Mouse (Mus musculus): ENCODE results near the gene Fhit.

Gene Fhit

DNA sequence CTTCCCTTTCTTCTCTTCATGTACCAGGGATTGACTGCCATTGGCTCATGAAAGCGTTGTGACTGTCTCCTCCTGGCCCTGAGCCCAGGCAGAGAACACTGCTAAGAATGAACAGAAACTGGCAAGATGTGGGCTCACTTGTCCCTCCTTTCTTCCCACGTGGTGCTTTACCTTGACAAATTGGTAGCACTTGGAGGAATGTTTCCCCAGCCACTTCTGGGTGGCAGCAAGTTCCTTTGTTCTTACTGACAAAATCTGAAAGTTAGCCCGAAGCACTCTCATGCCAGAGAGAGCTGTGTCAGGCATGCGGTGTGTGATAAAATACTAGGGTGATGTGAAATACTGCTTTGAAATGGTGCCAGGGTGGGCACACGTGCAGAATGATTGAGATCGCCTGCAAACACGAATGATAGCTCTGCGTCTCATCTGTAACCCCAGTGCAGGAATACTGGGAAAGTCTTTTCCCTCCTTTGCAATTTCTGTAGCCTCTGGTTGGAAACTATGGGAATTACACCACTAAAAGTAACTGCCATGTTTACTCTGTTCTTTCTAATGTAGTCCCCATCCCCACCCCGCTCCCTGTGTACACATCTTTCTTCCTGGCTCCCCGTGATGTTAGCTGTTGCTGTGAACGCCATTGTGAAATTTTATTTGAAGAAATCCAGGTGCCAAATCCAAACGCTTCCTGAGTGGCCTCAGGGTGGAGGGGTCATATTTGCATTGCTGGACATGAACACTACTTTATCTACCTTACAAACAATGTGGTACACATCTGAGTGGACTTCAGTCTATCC, 1555.1 kb downstream of the Fhit start:
- DNase-seq (ENCODE audit: low read depth, low spot score) = no peak

DNA sequence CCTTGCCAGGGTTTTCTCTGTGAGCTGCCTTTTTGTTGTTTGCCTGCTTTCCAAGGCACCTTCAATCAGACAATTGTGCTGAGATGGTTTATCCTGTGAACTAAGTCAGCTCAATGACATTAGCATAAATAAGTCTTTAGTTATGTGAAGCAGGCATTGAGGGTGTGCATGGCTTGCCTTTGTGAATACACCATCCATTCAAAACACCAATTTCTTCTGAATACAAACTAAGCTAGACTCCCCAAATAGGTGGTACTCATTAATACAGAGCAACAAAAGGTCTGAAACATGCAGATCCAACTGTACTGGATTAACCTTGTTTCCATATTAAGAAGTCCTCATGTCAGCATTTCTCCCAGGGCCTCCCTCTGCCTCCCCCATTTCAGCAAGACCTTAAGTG, 1561.6 kb downstream of the Fhit start:
- DNase-seq (ENCODE audit: low read depth, low spot score) = no peak

DNA sequence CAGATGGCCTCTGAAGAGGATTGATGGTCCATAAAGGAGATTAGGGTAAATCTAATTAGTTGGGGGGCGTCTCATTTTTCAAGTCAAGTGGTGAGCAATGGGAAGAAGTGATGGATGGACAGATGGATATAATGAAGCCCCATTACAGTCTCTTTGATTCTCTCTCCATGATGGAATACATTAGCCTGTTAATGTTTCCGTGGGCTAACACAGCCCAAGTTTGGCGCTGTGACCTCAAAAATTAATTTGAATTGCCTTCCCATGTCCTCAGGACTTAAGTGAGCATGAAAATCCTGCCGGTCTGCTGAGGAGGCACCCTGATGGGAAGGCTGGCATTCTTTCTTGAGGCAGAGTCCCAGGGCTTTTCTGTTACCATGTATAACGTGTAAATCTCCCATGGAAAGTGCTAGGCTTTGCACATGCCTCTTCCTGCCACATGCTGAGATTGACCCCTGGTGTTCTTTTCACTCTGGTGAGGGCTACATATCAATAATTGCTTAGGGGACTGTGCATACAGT, 1564.3 kb downstream of the Fhit start:
- no peak for DNase-seq (ENCODE audit: low read depth, low spot score)

DNA sequence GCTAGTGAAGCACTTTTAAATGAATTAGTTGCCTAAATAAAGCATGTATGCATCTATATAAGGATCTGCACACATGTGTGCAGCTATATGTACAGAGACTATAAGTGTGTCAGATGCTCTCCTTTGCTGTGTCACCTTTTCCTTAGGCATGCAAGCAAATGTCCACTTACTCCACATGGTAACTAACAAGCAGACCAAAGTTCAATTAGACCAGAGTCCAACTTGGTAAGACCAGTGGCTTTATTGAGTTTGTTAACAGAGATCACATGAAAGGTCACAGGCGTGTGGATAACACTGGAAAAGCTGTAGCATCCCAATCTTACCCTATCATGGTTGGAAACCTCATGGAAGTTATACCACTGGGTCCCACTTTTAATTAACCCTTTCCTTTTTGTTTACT, 1572.7 kb downstream of the Fhit start:
- DNase-seq (ENCODE audit: low read depth, low spot score) = no peak

DNA sequence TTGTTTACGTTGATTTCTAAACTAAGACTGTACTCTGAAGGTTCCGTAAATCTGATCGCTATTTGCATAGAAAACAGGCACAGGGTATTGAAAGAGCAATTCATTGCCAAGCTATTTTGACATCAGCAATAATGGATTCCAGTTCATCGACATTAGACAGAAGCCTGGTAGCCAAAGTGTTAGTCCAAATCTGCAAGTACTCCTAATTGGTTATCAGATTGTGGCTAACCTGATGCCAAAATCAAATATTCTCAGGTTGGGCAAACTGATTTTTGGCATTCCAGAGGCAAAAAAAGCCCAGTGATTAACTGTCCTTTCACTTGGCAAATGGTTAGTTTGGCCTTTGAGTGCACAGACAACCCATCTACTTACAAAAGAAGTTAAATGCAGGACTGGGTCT, 1573.9 kb downstream of the Fhit start:
- DNase-seq (ENCODE audit: low read depth, low spot score) = no peak

DNA sequence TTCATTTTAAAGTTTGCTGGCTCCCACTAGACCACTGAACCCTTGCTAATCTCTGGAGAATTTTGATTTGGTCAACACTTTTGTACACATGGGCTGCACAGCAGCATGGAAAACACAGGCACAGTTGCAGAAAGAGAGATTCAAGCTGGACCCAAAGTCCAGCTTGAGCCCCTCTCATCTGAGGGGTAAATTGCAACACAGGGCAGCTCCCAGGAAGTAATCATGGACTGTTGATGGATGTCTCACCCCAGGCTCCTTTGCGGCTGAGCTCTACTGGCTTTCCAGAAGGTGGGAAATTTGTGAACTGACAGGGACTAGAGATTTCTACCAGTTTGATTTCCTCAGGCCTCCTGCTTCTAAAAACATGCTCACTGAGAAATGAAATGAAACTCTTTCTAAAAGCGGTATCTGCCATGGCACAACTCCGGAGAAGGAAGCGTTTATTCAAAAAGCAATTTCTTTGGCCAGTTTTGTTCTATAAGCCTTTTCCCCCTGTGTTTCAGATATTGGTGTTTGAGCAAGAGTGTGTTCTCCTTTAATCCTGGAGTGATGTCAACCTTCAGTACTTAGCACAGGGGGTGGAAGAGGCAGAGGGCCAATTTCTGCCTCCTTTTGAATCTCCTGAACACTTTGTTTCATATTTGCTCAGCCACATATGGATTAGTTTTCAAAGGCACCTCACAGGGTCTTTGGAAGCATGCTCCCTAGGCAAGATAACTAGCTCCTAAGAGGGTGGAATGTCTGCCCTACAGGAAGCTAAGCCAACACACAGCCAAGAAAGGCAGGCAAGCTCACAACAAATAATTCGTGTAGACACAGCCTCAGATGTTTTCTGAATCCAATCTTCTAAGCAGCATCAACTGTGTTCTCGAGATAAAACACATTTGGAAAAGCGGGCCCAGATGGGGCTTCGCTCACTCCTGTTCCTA, 1578.3 kb downstream of the Fhit start:
- DNase-seq (ENCODE audit: low read depth, low spot score) = no peak

DNA sequence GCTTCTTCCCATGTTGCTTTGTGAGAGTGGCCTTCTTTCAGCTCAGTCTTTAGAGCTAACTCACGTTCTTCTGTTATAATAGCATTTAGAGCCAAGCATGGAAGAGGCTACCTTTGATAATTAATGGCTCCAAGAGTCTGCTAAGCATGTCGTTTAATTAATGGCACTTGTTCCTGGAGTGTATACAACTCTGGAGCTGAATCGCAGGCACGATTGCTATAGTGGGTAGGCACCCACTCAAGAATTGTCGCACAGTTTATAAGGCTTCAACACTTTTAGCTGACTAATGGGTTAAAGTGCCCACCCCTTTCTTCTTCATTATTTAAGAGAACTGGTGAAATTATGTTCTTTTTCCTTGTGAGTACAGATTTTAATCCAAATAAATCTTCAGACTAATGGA, 1605.5 kb downstream of the Fhit start:
- DNase-seq (ENCODE audit: low read depth, low spot score) = no peak

DNA sequence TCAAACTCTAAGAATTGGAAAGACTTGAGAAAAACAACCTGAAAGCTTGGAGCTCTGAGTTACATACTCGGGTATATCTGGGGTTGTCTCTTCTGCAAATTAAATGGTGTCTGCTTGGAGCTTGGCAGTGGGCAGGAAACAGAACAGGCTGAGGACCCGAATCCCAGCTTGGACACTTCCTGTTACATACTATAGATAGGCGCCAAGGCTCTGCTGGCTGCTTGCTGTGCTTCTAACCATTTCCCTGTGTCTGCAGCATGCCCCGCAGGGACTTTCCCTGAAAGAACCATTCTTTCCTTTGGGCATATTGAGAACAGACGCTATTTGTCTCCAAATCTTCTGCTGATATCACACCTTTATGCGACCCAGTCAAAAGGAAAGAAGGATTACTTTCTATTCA, 1606.0 kb downstream of the Fhit start:
- no peak for DNase-seq (ENCODE audit: low read depth, low spot score)

DNA sequence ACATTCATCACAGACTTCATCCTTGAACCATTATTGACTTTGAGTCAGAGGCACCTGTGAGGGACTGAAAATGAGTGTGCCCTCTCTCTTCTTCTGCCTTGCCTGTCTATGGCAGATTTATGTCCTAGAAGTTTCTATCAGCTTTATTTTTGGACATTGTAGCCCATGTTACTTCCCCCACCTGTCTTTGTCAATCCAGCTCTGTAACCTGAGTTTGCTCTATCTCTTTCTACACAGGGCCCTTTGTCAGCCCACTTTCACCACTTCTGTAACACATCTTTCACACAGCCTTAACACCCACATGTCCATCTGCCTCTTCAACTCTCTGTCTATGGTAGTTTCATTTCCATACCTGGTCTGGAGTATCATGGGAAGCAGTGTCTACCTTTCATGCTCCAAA, 1609.7 kb downstream of the Fhit start:
- DNase-seq (ENCODE audit: low read depth, low spot score) = no peak

DNA sequence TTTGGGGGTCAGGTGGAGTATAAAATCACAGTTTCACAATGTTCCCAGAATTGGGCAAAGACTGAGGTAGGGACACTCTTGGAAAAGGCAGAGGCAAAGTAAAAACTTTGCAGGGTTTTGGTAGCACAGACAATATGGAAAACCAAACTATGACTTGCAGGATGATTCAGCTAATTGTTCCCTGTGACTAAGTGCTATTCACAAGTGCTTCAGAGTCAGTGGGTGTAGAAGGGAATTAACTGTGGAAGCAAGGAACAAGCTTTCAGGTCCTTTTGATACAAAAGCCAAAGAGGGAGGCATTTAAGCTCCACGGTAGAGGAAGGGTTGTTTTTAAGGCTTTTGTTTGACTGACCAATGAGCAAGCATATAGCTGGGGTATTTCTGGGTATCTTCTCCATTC, 1613.9 kb downstream of the Fhit start:
- no peak for DNase-seq (ENCODE audit: low read depth, low spot score)

DNA sequence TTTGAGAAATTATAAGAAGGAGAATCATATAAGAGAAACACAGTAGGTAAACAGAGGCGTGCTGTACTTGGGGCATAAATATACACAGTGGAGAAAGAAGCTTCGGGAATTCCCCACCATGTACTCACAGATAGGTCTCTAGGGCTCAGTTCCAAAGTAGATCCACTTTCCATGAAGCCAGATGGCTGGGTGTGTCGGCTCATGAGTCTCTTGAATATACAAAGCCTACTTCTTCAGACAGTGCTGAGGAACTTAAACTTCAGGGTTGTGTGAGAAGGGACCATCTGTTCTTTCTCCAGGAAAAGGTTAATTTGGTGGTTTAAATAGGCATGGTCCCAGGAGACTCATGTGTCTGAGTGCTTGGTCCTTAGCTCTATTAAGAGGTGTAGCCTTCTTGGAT, 1617.5 kb downstream of the Fhit start:
- no peak for DNase-seq (ENCODE audit: low read depth, low spot score)

DNA sequence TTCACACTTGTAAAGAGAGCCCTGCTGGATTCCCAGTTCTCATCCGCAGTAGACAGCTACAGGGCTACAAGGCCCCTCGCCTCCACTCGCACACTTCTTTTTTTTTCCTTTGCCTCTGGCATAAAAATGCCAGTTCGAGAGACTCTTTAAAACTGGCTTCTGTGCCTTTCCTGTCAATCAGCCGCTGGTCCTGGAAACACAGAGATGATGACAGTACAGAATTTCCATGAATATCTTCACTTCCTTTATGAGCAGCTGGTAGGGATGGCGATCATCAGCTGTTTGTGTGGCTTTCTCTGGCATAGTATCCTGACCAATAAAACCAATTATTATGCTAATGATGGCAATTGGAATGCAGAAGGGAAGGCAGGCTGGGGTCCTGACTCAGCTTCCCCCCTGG, 1626.3 kb downstream of the Fhit start:
- no peak for DNase-seq (ENCODE audit: low read depth, low spot score)

DNA sequence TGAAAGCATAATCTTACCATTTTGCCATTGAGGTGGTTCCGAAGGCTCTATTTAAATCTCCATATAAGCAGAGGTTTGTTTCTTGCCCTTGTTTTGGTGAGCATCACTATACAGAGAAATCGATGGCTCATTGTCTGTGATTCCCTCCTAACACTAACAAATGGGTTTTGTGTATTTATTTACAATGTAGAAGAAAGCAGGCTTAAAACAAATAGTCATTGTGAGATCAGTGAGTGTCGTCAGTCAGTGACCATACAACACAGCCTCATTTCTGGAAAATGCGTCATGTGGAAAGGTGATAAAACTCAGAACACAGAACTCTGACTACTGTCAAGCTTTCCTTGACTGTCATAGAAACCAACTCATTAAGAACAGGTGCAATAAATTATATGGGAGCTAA, 1632.6 kb downstream of the Fhit start:
- no peak for DNase-seq (ENCODE audit: low read depth, low spot score)

DNA sequence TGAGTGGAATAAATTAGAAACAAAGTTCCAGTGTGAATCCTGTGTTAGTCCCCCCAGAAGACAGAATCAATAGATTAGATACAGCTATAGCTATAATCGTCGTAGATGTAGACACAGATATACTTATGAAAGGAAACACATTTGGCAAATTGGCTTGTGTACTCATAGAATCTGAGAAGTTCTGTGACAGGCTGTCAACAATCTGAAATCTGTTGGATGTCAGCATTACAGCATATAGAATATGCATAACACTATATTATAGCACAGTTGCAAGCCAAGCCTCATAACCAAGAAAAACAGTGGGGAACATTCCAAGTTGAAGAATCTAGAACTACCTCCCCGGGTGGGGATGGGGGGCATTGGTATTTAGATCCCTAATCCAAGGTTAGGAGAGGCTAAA, 1635.7 kb downstream of the Fhit start:
- no peak for DNase-seq (ENCODE audit: low read depth, low spot score)

DNA sequence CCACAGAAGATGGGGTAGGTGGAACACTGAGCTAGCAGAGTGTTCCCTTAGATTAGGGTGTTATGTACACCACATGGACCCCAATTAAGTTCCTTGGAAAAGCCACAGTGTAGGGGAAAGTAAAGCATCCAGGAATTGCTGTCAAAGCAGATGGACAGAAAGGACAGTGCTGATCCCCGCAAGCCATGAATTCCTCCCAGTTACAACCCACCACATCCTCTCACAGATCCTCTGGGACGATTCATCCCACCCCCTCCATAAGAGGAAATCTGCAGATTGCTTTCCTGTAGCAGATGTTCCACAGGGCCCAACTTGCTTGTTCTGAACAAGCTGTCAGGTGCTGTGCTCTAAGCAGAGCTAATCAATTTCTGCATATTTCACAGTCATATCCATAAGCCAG, 1644.2 kb downstream of the Fhit start:
- DNase-seq (ENCODE audit: low read depth, low spot score) = no peak

DNA sequence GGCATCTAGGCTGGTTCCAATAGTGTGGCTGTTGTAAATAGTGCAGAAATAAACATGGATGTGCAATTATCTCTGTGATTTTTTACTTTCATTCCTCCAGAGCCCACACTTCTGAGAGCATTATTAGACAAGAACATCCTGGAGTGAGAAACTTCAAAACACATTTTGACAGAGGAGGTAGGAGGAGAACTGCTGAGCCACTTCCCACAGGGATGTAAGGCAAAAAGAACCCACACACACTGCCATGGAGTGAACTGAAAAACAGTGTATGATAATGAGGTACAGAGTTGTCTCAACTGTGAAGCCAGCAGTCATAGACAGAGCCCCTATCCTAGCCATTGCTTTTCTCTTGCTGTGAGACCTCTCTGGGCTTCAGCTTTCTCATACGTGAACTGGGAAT, 1652.2 kb downstream of the Fhit start:
- DNase-seq (ENCODE audit: low read depth, low spot score) = no peak
